Mouse (Mus musculus): ENCODE measurements at regions not wholly inside any gene's neighbourhood (a gene's known extent, or its start where the extent isn't known, plus 50 kb on each side); places are given as distances from the start of the nearest gene placed in this dataset.

DNA sequence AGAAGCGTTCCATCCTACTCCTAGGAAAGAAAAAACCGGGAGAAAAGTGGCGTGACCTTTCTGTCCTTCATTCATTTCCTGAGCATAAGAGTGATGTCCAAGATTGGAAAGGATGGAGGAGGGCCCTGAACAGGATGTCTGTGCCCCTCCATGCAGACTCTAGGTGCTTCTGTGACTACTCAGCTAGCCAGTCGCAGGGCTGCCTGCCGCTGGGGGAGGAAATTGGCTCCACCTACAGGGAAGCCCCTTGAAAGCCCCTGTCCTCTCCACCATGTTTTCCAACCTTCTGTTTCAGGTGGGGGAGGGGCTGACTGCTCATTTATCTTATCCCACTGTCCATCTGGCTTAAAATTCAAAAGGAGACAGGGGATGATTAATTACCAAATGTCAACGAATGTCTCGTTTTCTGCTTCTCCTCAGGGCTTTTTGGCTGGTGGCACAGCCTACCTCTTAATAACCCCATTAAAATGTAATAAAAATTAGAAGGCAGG is 151.2 kb downstream of the Tgfb2 start:
- H3K4me1 ChIP-seq (ENCODE audit: insufficient read depth) = no peaks in the 10 kb centered on the region
- WGBS = 49% methylated on average over 7 of the region's 7 CpGs
- no peak for TF ChIP-seq CTCF (IDR thresholded peaks at IDR 0.05; ENCODE audit: low read depth)
- H3K4me2 ChIP-seq = no peak overlapping the region
- ATAC-seq (ENCODE audit: insufficient read depth) (no peak), DNase-seq (no peak)
- H3K27ac ChIP-seq (ENCODE audit: low read depth) = no peak overlapping the region
- H3K9me3 ChIP-seq (ENCODE audit: low read depth, low read length) = no peaks in the 10 kb centered on the region
- no peak overlapping the region for H3K9ac ChIP-seq
- no peaks in the 10 kb centered on the region for H3K36me3 ChIP-seq (ENCODE audit: insufficient read depth)
- no peak overlapping the region for H3K4me3 ChIP-seq (ENCODE audit: low read depth, low read length)
- H3K27me3 ChIP-seq (ENCODE audit: insufficient read depth, low read length) = no peaks in the 10 kb centered on the region

DNA sequence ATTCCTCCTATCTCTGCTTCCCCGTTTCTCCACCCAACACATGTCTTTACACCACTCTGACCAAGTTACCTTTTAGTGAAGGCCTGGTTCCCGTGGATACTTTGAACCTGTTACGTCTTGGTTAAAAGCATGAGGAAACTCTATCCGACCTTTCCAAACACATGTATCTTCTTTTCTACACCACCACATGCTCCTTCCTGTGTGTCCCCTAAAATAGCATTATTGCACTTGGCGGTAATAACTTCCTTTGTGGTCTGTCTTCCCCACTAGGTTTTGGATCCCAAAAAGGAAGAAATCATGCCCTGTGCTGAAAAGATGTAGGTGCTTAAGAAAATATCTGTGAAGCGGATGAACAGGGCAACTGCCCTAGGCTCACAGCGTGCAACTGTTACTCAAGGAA is 153.1 kb downstream of the Tgfb2 start:
- Histone ChIP-seq H3K4me3 (ENCODE audit: low read depth, low read length) (no peak overlapping the region), H3K4me1 (ENCODE audit: insufficient read depth) (no peaks in the 10 kb centered on the region), H3K27me3 (ENCODE audit: insufficient read depth, low read length) (no peaks in the 10 kb centered on the region), H3K9me3 (ENCODE audit: low read depth, low read length) (no peaks in the 10 kb centered on the region), H3K9ac (no peak overlapping the region), H3K36me3 (ENCODE audit: insufficient read depth) (no peaks in the 10 kb centered on the region), H3K4me2 (no peak overlapping the region), H3K27ac (ENCODE audit: low read depth) (no peak overlapping the region)
- 88% methylated on average over 7 of the region's 7 CpGs for WGBS
- TF ChIP-seq CTCF (IDR thresholded peaks at IDR 0.05; ENCODE audit: low read depth) = no peak
- DNase-seq (no peak), ATAC-seq (ENCODE audit: insufficient read depth) (no peak)

DNA sequence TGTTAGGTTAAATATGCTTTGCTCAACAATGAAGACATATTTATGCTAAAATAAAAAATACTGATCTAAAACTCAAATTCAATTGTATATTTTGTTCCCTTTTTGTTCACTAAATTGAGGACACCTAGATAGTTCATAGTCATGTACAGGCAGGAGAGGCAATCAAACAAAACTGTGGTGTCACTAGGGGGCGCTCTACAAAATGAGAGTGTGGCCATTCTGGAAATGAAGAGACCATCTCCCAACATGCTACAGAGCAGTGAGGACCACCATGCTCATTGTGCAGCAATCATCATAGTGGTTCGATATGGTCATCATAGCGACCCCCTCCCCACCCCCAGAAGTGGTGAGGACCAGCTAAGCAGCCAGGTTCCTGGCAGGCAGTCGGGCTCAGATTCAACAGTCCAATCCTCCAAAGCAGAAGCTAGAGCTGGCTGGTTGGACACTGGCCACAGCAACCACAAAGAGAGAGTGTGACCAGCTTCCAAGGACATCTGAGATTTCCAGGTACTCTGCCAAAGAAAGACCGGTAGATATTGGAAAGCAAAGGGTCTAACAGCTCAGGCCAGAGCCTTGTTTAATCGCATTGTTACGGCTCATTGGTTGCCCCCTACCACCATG is 155.4 kb downstream of the Tgfb2 start:
- Histone ChIP-seq H3K36me3 (ENCODE audit: insufficient read depth) (no peaks in the 10 kb centered on the region), H3K9ac (no peak overlapping the region), H3K27ac (ENCODE audit: low read depth) (no peak overlapping the region), H3K4me3 (ENCODE audit: low read depth, low read length) (no peak overlapping the region), H3K4me2 (no peak overlapping the region), H3K27me3 (ENCODE audit: insufficient read depth, low read length) (no peaks in the 10 kb centered on the region), H3K9me3 (ENCODE audit: low read depth, low read length) (no peaks in the 10 kb centered on the region), H3K4me1 (ENCODE audit: insufficient read depth) (peaks cover 3% of the 10 kb centered on the region; the same call in 1 of the 2 replicates)
- TF ChIP-seq CTCF (IDR thresholded peaks at IDR 0.05; ENCODE audit: low read depth) = peak; percentile 43; the same call in 1 of the 2 replicates
- 84% methylated on average over 7 of the region's 7 CpGs for whole genome bisulfite sequencing
- ATAC-seq (ENCODE audit: insufficient read depth) (no peak), DNase-seq (no peak)

DNA sequence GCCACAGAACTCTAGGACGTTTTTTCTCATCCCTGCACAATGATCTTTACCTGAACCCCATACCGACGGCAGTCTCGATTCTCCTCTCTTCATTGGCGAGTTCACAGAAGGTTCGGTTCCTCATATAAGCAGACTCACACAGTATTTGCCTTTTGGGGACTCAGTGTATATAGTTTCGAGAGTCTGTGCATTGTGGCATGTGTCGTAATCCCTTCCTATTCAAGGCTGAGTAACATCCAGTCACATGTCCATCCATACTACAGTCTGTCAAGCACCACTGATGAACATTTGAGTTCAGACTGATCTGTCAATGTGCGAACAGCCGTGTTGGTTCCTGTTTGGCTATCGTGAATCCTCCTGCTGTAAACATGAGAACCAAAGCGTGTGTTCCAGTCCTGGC is 156.6 kb downstream of the Tgfb2 start:
- no peak for TF ChIP-seq CTCF (IDR thresholded peaks at IDR 0.05; ENCODE audit: low read depth)
- Histone ChIP-seq H3K27me3 (ENCODE audit: insufficient read depth, low read length) (no peaks in the 10 kb centered on the region), H3K36me3 (ENCODE audit: insufficient read depth) (no peaks in the 10 kb centered on the region), H3K4me3 (ENCODE audit: low read depth, low read length) (no peak overlapping the region), H3K9me3 (ENCODE audit: low read depth, low read length) (no peaks in the 10 kb centered on the region), H3K4me2 (no peak overlapping the region), H3K9ac (no peak overlapping the region), H3K4me1 (ENCODE audit: insufficient read depth) (peaks cover 3% of the 10 kb centered on the region; the same call in 1 of the 2 replicates), H3K27ac (ENCODE audit: low read depth) (no peak overlapping the region)
- DNase-seq (no peak), ATAC-seq (ENCODE audit: insufficient read depth) (no peak)
- WGBS = 87% methylated on average over 12 of the region's 12 CpGs

DNA sequence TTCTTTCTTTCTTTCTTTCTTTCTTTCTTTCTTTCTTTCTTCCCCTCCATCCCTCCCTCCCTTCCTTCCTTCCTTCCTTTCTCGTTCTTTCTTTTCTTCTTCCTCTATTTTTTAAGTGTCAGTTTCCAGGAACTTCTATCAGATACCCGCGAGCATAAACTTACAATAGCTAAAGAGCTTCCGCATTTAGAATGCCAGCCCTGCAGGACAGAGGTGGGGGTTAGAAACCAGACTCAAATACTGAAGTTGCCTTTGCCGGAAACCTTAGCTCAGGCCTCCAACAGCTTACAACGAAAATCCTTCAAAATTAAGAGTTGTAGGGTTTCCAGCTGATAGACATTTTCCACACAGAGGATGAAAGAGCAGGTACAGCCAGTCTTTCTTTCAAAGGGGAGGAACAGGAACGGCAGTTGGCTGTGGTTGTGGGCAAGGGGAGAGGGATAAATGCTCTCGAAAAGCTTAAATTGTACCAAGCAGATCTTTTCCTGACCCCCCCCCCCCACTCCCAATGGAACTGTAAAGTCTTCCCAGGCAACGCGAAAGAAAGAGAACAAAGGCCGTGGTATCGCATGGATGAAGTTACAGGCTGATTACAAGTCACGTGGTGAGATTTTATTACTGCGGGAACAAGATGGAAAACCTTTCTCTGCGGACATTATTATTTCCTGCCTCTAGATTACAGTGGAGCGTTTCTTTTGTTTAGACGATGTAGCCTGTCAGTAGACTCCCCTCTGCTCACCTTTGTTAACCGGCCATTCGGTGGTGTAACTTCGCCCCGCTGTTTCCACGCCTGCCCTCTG is 159.2 kb downstream of the Tgfb2 start:
- H3K9ac ChIP-seq = no peak overlapping the region
- H3K4me2 ChIP-seq = no peak overlapping the region
- peaks cover 3% of the 10 kb centered on the region; the same call in 1 of the 2 replicates for H3K4me1 ChIP-seq (ENCODE audit: insufficient read depth)
- WGBS = 66% methylated on average over 22 of the region's 22 CpGs
- no peaks in the 10 kb centered on the region for H3K9me3 ChIP-seq (ENCODE audit: low read depth, low read length)
- no peak for DNase-seq
- ATAC-seq (ENCODE audit: insufficient read depth) = no peak
- TF ChIP-seq CTCF (IDR thresholded peaks at IDR 0.05; ENCODE audit: low read depth) = no peak
- H3K4me3 ChIP-seq (ENCODE audit: low read depth, low read length) = no peak overlapping the region
- no peaks in the 10 kb centered on the region for H3K36me3 ChIP-seq (ENCODE audit: insufficient read depth)
- no peak overlapping the region for H3K27ac ChIP-seq (ENCODE audit: low read depth)
- H3K27me3 ChIP-seq (ENCODE audit: insufficient read depth, low read length) = no peaks in the 10 kb centered on the region

DNA sequence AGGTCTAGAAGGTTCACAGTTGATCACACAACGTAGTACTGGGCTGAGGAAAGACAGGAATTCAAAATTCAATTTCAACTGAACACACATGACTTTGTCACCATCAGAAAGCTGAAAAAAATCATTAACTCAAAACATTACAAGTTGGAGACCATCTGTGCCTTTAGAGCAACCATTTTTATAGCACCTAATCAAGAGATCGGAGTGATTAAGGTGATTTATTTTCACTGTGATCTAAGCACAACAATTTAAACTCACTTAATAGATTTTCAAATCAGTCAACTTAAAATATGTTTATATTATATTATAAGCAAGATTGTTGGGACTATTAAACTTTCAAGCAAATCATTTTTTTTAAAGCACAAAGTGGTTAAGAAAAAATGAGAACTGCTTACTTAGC is 165.7 kb downstream of the Tgfb2 start:
- no peaks in the 10 kb centered on the region for H3K36me3 ChIP-seq (ENCODE audit: insufficient read depth)
- no peaks in the 10 kb centered on the region for H3K9me3 ChIP-seq (ENCODE audit: low read depth, low read length)
- no peaks in the 10 kb centered on the region for H3K4me1 ChIP-seq (ENCODE audit: insufficient read depth)
- no peaks in the 10 kb centered on the region for H3K27me3 ChIP-seq (ENCODE audit: insufficient read depth, low read length)
- no peak overlapping the region for H3K4me3 ChIP-seq (ENCODE audit: low read depth, low read length)
- no peak for TF ChIP-seq CTCF (IDR thresholded peaks at IDR 0.05; ENCODE audit: low read depth)
- no peak overlapping the region for H3K27ac ChIP-seq (ENCODE audit: low read depth)
- ATAC-seq (ENCODE audit: insufficient read depth) (peak; percentile 60; the same call in 1 of the 2 replicates), DNase-seq (peak; percentile 79)
- WGBS = 40% methylated on average over 2 of the region's 2 CpGs
- H3K9ac ChIP-seq = no peak overlapping the region
- H3K4me2 ChIP-seq = no peak overlapping the region

DNA sequence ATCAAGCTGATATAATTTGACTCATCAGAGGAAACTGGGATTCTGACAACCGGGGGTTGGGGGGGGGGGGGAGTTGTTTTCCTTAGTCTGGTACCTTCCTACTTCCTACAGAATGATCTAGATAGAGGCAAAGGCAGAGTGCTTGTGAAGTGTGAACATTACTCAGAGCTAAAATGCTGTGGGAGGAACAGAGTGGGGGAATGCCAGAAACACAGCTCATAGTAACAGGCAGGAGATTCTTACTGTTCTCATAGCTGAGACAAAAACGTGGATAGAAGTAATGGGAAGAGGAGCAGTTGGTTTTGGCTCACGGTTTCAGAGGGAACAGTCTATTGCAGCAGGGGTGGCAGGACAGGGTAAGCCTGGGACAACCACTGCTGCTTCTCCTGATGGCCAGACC is 167.6 kb downstream of the Tgfb2 start:
- H3K4me1 ChIP-seq (ENCODE audit: insufficient read depth) = no peaks in the 10 kb centered on the region
- H3K9me3 ChIP-seq (ENCODE audit: low read depth, low read length) = no peaks in the 10 kb centered on the region
- WGBS = 75% methylated on average over 3 of the region's 3 CpGs
- no peaks in the 10 kb centered on the region for H3K27me3 ChIP-seq (ENCODE audit: insufficient read depth, low read length)
- no peak overlapping the region for H3K4me2 ChIP-seq
- H3K36me3 ChIP-seq (ENCODE audit: insufficient read depth) = no peaks in the 10 kb centered on the region
- DNase-seq = no peak
- H3K9ac ChIP-seq = no peak overlapping the region
- no peak overlapping the region for H3K27ac ChIP-seq (ENCODE audit: low read depth)
- no peak overlapping the region for H3K4me3 ChIP-seq (ENCODE audit: low read depth, low read length)
- TF ChIP-seq CTCF (IDR thresholded peaks at IDR 0.05; ENCODE audit: low read depth) = no peak
- ATAC-seq (ENCODE audit: insufficient read depth) = no peak

Data from lung, embryonic 14.5 days (tissue).